In genomic region chr2:168229116-168230025, GRCm38 (mm10) we compare ENCODE assay signal across 8 mouse cellular contexts. TPM values are rescaled to one million over a fixed set of nuclear protein-coding genes. Genes with fewer than 3 reads are reported as not detected.
DNase-seq lines count a peak whose midpoint lies in the region; ATAC-seq and TF ChIP-seq lines count a peak whose summit lies in the region.

No protein-coding gene starts in this region.

- H3K9ac ChIP-seq in intestine, embryonic 15.5 days: peak overlapping the region; percentile 97
- H3K9ac ChIP-seq in liver, adult 2 months (ENCODE audit: low read depth, low read length): peak overlapping the region; percentile 92
- peak overlapping the region; percentile 95 for H3K9ac ChIP-seq in midbrain, embryonic 15.5 days

- no peaks in the 10 kb centered on the region for H3K27me3 ChIP-seq in intestine, embryonic 15.5 days (replicated peaks)
- H3K27me3 ChIP-seq in liver, adult 2 months (ENCODE audit: control insufficient read depth, insufficient read depth, low read length): no peaks in the 10 kb centered on the region
- no peaks in the 10 kb centered on the region for H3K27me3 ChIP-seq in midbrain, embryonic 15.5 days (replicated peaks)

- TF ChIP-seq CTCF in liver, adult 2 months (IDR thresholded peaks at IDR 0.05; ENCODE audit: low read depth, low read length): no peak

- ATAC-seq in intestine, embryonic 15.5 days: peak; percentile 21
- ATAC-seq in midbrain, embryonic 15.5 days (replicated peaks): no peak; the same call in 1 of the 2 replicates

- peak; percentile 41 for DNase-seq in urinary bladder, adult 2 months (ENCODE audit: low spot score)
- DNase-seq in urinary bladder, postnatal 10 days (ENCODE audit: low spot score): no peak
- DNase-seq in cerebellum, adult 11-12 months: peak; percentile 56
- DNase-seq in gastrocnemius, postnatal 14 days: peak; percentile 32
- peak; percentile 58 for DNase-seq in liver, adult 2 months (ENCODE audit: extremely low read depth, low read depth, low spot score)
- no peak for DNase-seq in retina, postnatal 1 day

- H3K4me3 ChIP-seq in intestine, embryonic 15.5 days (replicated peaks): peak overlapping the region; percentile 99
- peak overlapping the region; percentile 94 for H3K4me3 ChIP-seq in liver, adult 2 months (ENCODE audit: insufficient read depth, low read depth, low read length)
- peak overlapping the region; percentile 93 for H3K4me3 ChIP-seq in midbrain, embryonic 15.5 days

- 18% methylated on average over 41 of the region's 41 CpGs for WGBS in intestine, embryonic 15.5 days
- WGBS in liver, adult 2 months: 9% methylated on average over 41 of the region's 41 CpGs
- 21% methylated on average over 41 of the region's 41 CpGs for WGBS in midbrain, embryonic 15.5 days

- H3K4me1 ChIP-seq in intestine, embryonic 15.5 days (replicated peaks): peaks cover 25% of the 10 kb centered on the region
- H3K4me1 ChIP-seq in liver, adult 2 months (ENCODE audit: control insufficient read depth, insufficient read depth, low read length): peaks cover 15% of the 10 kb centered on the region
- peaks cover 46% of the 10 kb centered on the region for H3K4me1 ChIP-seq in midbrain, embryonic 15.5 days

- peaks cover 36% of the 10 kb centered on the region for H3K79me2 ChIP-seq in liver, adult 2 months (ENCODE audit: control insufficient read depth, insufficient read depth, low read length)

- TF ChIP-seq POLR2A in liver, adult 2 months (IDR thresholded peaks at IDR 0.05; ENCODE audit: extremely low read depth, insufficient read depth, low read length): 0 out of 2 replicates have a peak, but pooled peaks have one; percentile 16

- no peaks in the 10 kb centered on the region for H3K9me3 ChIP-seq in intestine, embryonic 15.5 days
- no peaks in the 10 kb centered on the region for H3K9me3 ChIP-seq in midbrain, embryonic 15.5 days

- H3K36me3 ChIP-seq in intestine, embryonic 15.5 days: peaks cover 19% of the 10 kb centered on the region
- peaks cover 26% of the 10 kb centered on the region for H3K36me3 ChIP-seq in liver, adult 2 months (ENCODE audit: control insufficient read depth, insufficient read depth, low read length)
- peaks cover 19% of the 10 kb centered on the region for H3K36me3 ChIP-seq in midbrain, embryonic 15.5 days (replicated peaks)

- H3K27ac ChIP-seq in intestine, embryonic 15.5 days: peak overlapping the region; percentile 92; the same call in 1 of the 2 replicates
- peak overlapping the region; percentile 92 for H3K27ac ChIP-seq in liver, adult 2 months (replicated peaks; ENCODE audit: insufficient read depth, low read depth, low read length)
- peak overlapping the region; percentile 97; the same call in 1 of the 2 replicates for H3K27ac ChIP-seq in midbrain, embryonic 15.5 days

- peak overlapping the region; percentile 99 for H3K4me2 ChIP-seq in intestine, embryonic 15.5 days (replicated peaks)
- peak overlapping the region; percentile 95 for H3K4me2 ChIP-seq in midbrain, embryonic 15.5 days

- intact Hi-C loops in gastrocnemius, postnatal 14 days (cut with DNase I; ENCODE audit: low total_unique reads): no loop called here

RNA-seq across cellular contexts. Expression of gene Gm20716, which starts 0.8 kb away (rescaled TPM):
- polyA plus RNA-seq in urinary bladder, adult 2 months (2012; rRNA removed): 30.3 and 39.7 TPM in 2 replicates
- 10 to 100 TPM; 10.2 to 13.0 TPM for total RNA-seq in gastrocnemius, postnatal 14 days (2021)
- polyA plus RNA-seq in intestine, embryonic 15.5 days (2015; fragmentation: Nextera tagmentation; extraction: Ambion mirVana): 12.9 and 14.7 TPM in 2 replicates
- 25.8 and 26.4 TPM in 2 replicates for total RNA-seq in liver, adult 2 months (2014; rRNA removed)
- polyA plus RNA-seq in liver, adult 2 months (2012; rRNA removed): 2.3 and 2.4 TPM in 2 replicates
- 25.6 and 26.1 TPM in 2 replicates for polyA plus RNA-seq in midbrain, embryonic 15.5 days (2015; fragmentation: Nextera tagmentation; extraction: Ambion mirVana)

RNA-seq across cellular contexts. Expression of gene Dpm1, which starts 1.0 kb away (rescaled TPM):
- polyA plus RNA-seq in urinary bladder, adult 2 months (2012; rRNA removed): 14.9 and 19.4 TPM in 2 replicates
- 10 to 100 TPM; 51.4 to 52.3 TPM for total RNA-seq in gastrocnemius, postnatal 14 days (2021)
- 94.9 and 104 TPM in 2 replicates for polyA plus RNA-seq in intestine, embryonic 15.5 days (2015; fragmentation: Nextera tagmentation; extraction: Ambion mirVana)
- 37.7 and 51.0 TPM in 2 replicates for total RNA-seq in liver, adult 2 months (2014; rRNA removed)
- 30.8 and 31.1 TPM in 2 replicates for polyA plus RNA-seq in liver, adult 2 months (2012; rRNA removed)
- 42.7 and 56.4 TPM in 2 replicates for polyA plus RNA-seq in midbrain, embryonic 15.5 days (2015; fragmentation: Nextera tagmentation; extraction: Ambion mirVana)

RNA-seq across cellular contexts. Expression of gene Mocs3, which starts 1.1 kb away (rescaled TPM):
- polyA plus RNA-seq in urinary bladder, adult 2 months (2012; rRNA removed): 7.9 and 9.8 TPM in 2 replicates
- 1 to 10 TPM; 4.0 to 4.7 TPM for total RNA-seq in gastrocnemius, postnatal 14 days (2021)
- 5.8 and 7.3 TPM in 2 replicates for polyA plus RNA-seq in intestine, embryonic 15.5 days (2015; fragmentation: Nextera tagmentation; extraction: Ambion mirVana)
- total RNA-seq in liver, adult 2 months (2014; rRNA removed): 5.9 and 6.6 TPM in 2 replicates
- polyA plus RNA-seq in liver, adult 2 months (2012; rRNA removed): 14.8 and 16.8 TPM in 2 replicates
- polyA plus RNA-seq in midbrain, embryonic 15.5 days (2015; fragmentation: Nextera tagmentation; extraction: Ambion mirVana): 9.3 and 10.3 TPM in 2 replicates

RNA-seq across cellular contexts. Expression of gene Adnp, which starts 22.5 kb away (rescaled TPM):
- polyA plus RNA-seq in urinary bladder, adult 2 months (2012; rRNA removed): 22.3 and 22.4 TPM in 2 replicates
- 10 to 100 TPM; 19.4 to 23.0 TPM for total RNA-seq in gastrocnemius, postnatal 14 days (2021)
- polyA plus RNA-seq in intestine, embryonic 15.5 days (2015; fragmentation: Nextera tagmentation; extraction: Ambion mirVana): 4.6 and 6.1 TPM in 2 replicates
- total RNA-seq in liver, adult 2 months (2014; rRNA removed): 1.4 and 6.4 TPM in 2 replicates
- polyA plus RNA-seq in liver, adult 2 months (2012; rRNA removed): 4.6 and 6.8 TPM in 2 replicates
- polyA plus RNA-seq in midbrain, embryonic 15.5 days (2015; fragmentation: Nextera tagmentation; extraction: Ambion mirVana): 13.9 and 15.9 TPM in 2 replicates

RNA-seq across cellular contexts. Expression of gene Kcng1, which starts 52.2 kb away (rescaled TPM):
- polyA plus RNA-seq in urinary bladder, adult 2 months (2012; rRNA removed): 3.4 and 16.5 TPM in 2 replicates
- total RNA-seq in gastrocnemius, postnatal 14 days (2021): under 1 TPM; 0.53 to 0.57 TPM
- polyA plus RNA-seq in intestine, embryonic 15.5 days (2015; fragmentation: Nextera tagmentation; extraction: Ambion mirVana): 6.6 and 8.4 TPM in 2 replicates
- not detected in 2 replicates for total RNA-seq in liver, adult 2 months (2014; rRNA removed)
- polyA plus RNA-seq in liver, adult 2 months (2012; rRNA removed): not detected in 2 replicates
- polyA plus RNA-seq in midbrain, embryonic 15.5 days (2015; fragmentation: Nextera tagmentation; extraction: Ambion mirVana): 3.5 and 3.8 TPM in 2 replicates

Comparison
In these comparisons a context has a peak if more than half of its experiments do, and no peak if none do; other contexts are left out.
1. DNase-seq: peak in urinary bladder, adult 2 months (single experiment), cerebellum, adult 11-12 months (single experiment), gastrocnemius, postnatal 14 days (single experiment) and liver, adult 2 months (single experiment); none in urinary bladder, postnatal 10 days (single experiment) and retina, postnatal 1 day (single experiment).
2. Peak in every context shown above with its lines, with median percentiles within 50 percentile points of each other: H3K27ac ChIP-seq, H3K4me3 ChIP-seq and H3K9ac ChIP-seq.